Mouse (Mus musculus): Measurements from ENCODE around the gene Gak. TPM values are rescaled to one million over a fixed set of nuclear protein-coding genes. Genes with fewer than 3 reads are reported as not detected.

Gak gene
- polyA plus RNA-seq, 1 experiment from 2014 or later, result 58.2 TPM

DNA sequence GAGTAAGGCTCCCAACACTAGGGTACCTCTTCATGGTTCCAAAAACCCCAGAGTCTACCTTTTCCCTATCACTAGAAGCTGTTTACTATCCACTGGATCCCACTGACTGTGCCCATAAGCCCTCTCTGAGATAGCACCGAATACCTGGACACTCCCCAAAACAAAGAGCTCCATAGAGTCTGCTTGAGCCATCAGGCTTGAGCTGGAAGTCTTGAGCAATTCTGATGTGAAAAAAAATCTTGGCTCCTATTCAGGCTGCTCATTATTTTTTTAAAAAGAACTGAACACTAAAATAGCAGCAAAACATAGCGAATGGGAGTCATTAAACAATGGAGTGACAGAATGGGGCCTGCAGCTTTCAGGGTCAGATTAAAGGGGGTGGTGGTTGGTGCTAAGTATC lies 62.5 kb downstream of the Gak start:
- 87% methylated on average over 2 of the region's 2 CpGs for WGBS
- Histone ChIP-seq H3K36me3 (ENCODE audit: control insufficient read depth, insufficient read depth) (peaks cover 30% of the 10 kb centered on the region), H3K9ac (replicated peaks; ENCODE audit: low read depth, low read length) (no peak overlapping the region), H3K27me3 (replicated peaks; ENCODE audit: control insufficient read depth, insufficient read depth, low read length) (no peaks in the 10 kb centered on the region), H3K4me1 (replicated peaks; ENCODE audit: control insufficient read depth, insufficient read depth, low read length) (no peaks in the 10 kb centered on the region), H3K4me3 (replicated peaks; ENCODE audit: low read length) (no peak overlapping the region), H3K4me2 (ENCODE audit: low read length) (no peak overlapping the region), H3K27ac (ENCODE audit: low read length) (no peak overlapping the region), H3K9me3 (ENCODE audit: control insufficient read depth, low read length) (no peaks in the 10 kb centered on the region)
- ATAC-seq, result no peak

DNA sequence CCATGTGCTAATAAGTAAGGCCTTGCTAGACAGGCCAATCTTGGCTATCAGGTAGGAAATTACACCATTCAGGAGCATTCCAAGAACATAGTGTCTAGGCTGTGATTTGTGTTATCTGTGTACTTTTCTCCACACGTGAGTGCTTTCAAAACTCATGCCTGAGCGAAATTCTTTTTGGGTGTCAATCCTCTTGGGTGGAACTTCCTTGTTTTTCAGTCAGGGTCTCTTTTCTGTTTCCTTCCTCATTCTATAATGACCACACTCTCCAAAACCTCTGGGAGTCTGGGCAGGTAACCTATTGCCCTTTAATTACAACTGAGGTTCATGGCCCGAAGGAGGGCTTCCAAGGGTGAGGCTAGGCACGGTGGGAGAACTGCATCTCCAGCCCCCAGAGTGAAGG lies 63.0 kb downstream of the Gak start:
- WGBS, result 93% methylated on average over 4 of the region's 4 CpGs

DNA sequence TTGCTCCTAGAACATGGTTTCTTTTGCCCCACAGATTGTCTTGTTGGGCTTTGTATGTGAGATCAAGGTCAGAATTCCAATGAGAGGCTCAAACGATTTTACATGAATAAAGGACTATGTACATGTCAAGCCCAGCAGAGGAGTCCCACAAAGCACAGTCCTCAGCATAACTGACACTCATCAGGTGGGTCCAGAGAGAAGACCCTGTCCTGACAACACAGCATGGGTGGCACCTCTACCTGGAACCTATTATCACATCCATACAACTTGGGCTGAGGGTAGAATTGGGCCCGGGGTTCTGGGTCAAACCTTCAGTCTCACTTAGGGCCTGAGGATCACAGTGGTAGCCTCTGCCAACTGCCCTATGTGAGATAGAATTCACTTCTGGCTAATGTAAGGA lies 64.2 kb downstream of the Gak start:
- Histone ChIP-seq H3K9me3 (ENCODE audit: control insufficient read depth, low read length) (no peaks in the 10 kb centered on the region), H3K36me3 (ENCODE audit: control insufficient read depth, insufficient read depth) (peaks cover 25% of the 10 kb centered on the region), H3K4me2 (ENCODE audit: low read length) (no peak overlapping the region), H3K9ac (replicated peaks; ENCODE audit: low read depth, low read length) (no peak overlapping the region), H3K4me3 (replicated peaks; ENCODE audit: low read length) (no peak overlapping the region), H3K4me1 (replicated peaks; ENCODE audit: control insufficient read depth, insufficient read depth, low read length) (no peaks in the 10 kb centered on the region), H3K27ac (ENCODE audit: low read length) (no peak overlapping the region), H3K27me3 (replicated peaks; ENCODE audit: control insufficient read depth, insufficient read depth, low read length) (no peaks in the 10 kb centered on the region)
- WGBS, result 89% methylated on average over 2 of the region's 2 CpGs
- no peak for ATAC-seq

More for the DNA sequence above, 63.0 kb downstream of the Gak start:
- Histone ChIP-seq H3K4me2 (ENCODE audit: low read length) (no peak overlapping the region), H3K9ac (replicated peaks; ENCODE audit: low read depth, low read length) (no peak overlapping the region), H3K4me1 (replicated peaks; ENCODE audit: control insufficient read depth, insufficient read depth, low read length) (no peaks in the 10 kb centered on the region), H3K27ac (ENCODE audit: low read length) (no peak overlapping the region), H3K9me3 (ENCODE audit: control insufficient read depth, low read length) (no peaks in the 10 kb centered on the region), H3K36me3 (ENCODE audit: control insufficient read depth, insufficient read depth) (peaks cover 29% of the 10 kb centered on the region), H3K27me3 (replicated peaks; ENCODE audit: control insufficient read depth, insufficient read depth, low read length) (no peaks in the 10 kb centered on the region), H3K4me3 (replicated peaks; ENCODE audit: low read length) (no peak overlapping the region)
- no peak for ATAC-seq

DNA sequence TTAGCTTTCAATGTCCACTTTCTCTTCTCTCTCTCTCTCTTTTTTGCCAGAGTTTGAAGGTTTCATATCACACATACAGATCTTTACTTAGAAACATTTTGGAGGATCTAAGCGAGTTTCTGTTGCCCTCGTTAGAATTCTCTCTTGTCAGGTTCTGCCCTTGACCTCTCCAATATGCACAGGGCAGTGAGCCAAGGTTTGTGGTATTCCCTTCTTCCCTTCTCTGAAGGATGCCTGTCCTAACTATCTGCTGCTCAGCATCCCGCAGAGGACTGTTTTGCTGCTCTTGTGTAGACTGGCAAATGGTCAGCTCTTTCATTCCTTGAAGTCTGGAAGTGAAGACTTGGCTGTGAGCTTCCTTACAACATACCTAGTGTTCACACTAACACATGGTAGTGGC lies 65.2 kb downstream of the Gak start:
- 83% methylated on average over 3 of the region's 3 CpGs for WGBS
- no peak for ATAC-seq
- no peak overlapping the region for H3K4me2 ChIP-seq (ENCODE audit: low read length)

DNA sequence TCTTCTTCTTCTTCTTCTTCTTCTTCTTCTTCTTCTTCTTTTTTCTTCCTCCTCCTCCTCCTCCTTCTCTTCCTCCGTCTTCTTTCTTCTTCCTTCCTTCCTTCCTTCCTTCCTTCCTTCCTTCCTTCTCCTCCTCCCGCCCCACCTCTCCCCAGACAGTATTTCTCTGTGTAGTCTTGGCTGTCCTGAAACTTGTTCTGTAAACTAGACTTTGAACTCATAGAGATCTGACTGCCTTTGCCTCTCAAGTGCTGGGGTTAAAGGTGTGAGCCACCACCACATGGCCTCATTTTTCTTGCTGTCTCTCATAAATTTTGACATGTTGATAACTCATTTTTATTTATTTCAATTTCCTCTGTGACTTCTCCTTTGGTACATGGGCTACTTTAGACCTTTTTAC lies 67.1 kb downstream of the Gak start:
- H3K4me1 ChIP-seq (replicated peaks; ENCODE audit: control insufficient read depth, insufficient read depth, low read length), result no peaks in the 10 kb centered on the region
- H3K4me3 ChIP-seq (replicated peaks; ENCODE audit: low read length), result no peak overlapping the region
- no peaks in the 10 kb centered on the region for H3K9me3 ChIP-seq (ENCODE audit: control insufficient read depth, low read length)
- no peak overlapping the region for H3K27ac ChIP-seq (ENCODE audit: low read length)
- no peak overlapping the region for H3K4me2 ChIP-seq (ENCODE audit: low read length)
- H3K36me3 ChIP-seq (ENCODE audit: control insufficient read depth, insufficient read depth), result no peaks in the 10 kb centered on the region
- WGBS, result 100% methylated on average over 2 of the region's 2 CpGs
- no peak overlapping the region for H3K9ac ChIP-seq (replicated peaks; ENCODE audit: low read depth, low read length)
- H3K27me3 ChIP-seq (replicated peaks; ENCODE audit: control insufficient read depth, insufficient read depth, low read length), result no peaks in the 10 kb centered on the region
- ATAC-seq, result no peak

More for the DNA sequence above, 65.2 kb downstream of the Gak start:
- no peaks in the 10 kb centered on the region for H3K4me1 ChIP-seq (replicated peaks; ENCODE audit: control insufficient read depth, insufficient read depth, low read length)
- H3K36me3 ChIP-seq (ENCODE audit: control insufficient read depth, insufficient read depth), result peaks cover 18% of the 10 kb centered on the region
- H3K27ac ChIP-seq (ENCODE audit: low read length), result no peak overlapping the region
- H3K27me3 ChIP-seq (replicated peaks; ENCODE audit: control insufficient read depth, insufficient read depth, low read length), result no peaks in the 10 kb centered on the region
- H3K4me3 ChIP-seq (replicated peaks; ENCODE audit: low read length), result no peak overlapping the region
- H3K9me3 ChIP-seq (ENCODE audit: control insufficient read depth, low read length), result no peaks in the 10 kb centered on the region
- no peak overlapping the region for H3K9ac ChIP-seq (replicated peaks; ENCODE audit: low read depth, low read length)

DNA sequence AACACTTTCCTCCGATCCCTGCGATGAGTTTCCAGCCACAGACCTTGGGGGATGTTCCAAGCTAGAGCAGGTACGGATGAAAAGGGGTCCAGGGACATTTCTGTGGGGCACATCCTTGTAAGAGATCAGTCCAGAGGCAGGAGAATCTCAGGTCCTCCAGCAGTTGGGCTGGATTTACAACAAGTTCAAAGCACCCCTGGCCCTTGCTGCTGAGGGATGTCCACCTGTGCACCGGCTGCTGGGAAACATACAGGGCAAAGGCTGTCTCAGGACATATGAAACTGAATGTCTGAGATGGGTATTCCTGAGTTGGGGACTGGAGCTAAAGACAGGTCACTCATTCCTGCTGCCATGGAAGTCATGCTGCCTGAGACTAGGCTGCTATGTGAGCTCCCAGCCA lies 72.6 kb downstream of the Gak start:
- no peaks in the 10 kb centered on the region for H3K36me3 ChIP-seq (ENCODE audit: control insufficient read depth, insufficient read depth)
- no peak overlapping the region for H3K4me2 ChIP-seq (ENCODE audit: low read length)

DNA sequence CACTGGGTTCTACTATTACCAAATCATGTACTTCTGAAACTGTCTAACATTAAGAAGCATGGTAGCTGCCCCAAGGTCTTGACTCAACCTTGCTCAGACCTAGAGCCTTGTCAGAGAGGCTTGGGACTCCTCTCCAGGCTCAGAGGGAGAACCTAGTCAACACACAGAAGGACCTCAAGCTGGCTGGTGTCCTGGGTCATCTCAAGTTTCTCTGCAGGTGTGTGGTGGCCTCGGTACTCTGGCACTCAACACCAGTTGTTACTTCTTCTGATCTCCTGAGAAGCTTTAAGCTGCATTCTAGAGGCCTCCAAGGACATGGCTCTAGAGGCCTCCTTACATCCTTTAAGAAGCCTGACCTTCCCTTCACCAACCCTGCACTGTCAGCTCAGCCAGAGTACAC lies 75.5 kb downstream of the Gak start:
- Histone ChIP-seq H3K27me3 (replicated peaks; ENCODE audit: control insufficient read depth, insufficient read depth, low read length) (peaks cover 7% of the 10 kb centered on the region; the same call in 1 of the 2 replicates), H3K9ac (replicated peaks; ENCODE audit: low read depth, low read length) (no peak overlapping the region), H3K36me3 (ENCODE audit: control insufficient read depth, insufficient read depth) (no peaks in the 10 kb centered on the region), H3K9me3 (ENCODE audit: control insufficient read depth, low read length) (no peaks in the 10 kb centered on the region), H3K4me3 (replicated peaks; ENCODE audit: low read length) (no peak overlapping the region), H3K27ac (ENCODE audit: low read length) (no peak overlapping the region), H3K4me2 (ENCODE audit: low read length) (no peak overlapping the region), H3K4me1 (replicated peaks; ENCODE audit: control insufficient read depth, insufficient read depth, low read length) (peaks cover 5% of the 10 kb centered on the region)
- WGBS, result 79% methylated on average over 1 of the region's 1 CpGs
- no peak for ATAC-seq

More for the DNA sequence above, 72.6 kb downstream of the Gak start:
- no peak overlapping the region for H3K9ac ChIP-seq (replicated peaks; ENCODE audit: low read depth, low read length)
- ATAC-seq, result no peak
- H3K27me3 ChIP-seq (replicated peaks; ENCODE audit: control insufficient read depth, insufficient read depth, low read length), result no peaks in the 10 kb centered on the region
- H3K4me1 ChIP-seq (replicated peaks; ENCODE audit: control insufficient read depth, insufficient read depth, low read length), result no peaks in the 10 kb centered on the region
- no peak overlapping the region for H3K27ac ChIP-seq (ENCODE audit: low read length)
- no peaks in the 10 kb centered on the region for H3K9me3 ChIP-seq (ENCODE audit: control insufficient read depth, low read length)
- WGBS, result 87% methylated on average over 4 of the region's 4 CpGs
- no peak overlapping the region for H3K4me3 ChIP-seq (replicated peaks; ENCODE audit: low read length)

DNA sequence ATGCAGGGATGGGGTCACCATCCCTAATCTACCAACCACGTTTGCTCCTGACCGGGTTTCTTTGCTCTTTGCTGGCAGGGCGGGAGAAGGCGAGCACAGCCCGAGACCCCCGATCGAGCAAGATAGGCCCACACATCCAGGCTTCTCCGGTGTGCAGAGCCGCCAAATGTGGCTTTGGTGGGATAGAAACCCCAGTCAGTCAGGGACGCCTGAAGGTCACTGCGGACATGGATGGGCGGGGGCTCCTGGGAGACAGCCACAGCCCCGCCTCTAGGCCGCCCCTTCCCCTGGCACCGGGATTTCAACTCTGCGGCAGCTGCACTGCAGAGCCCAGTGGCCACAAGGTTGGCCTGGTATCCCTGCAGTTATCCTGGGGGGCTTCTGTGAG lies 79.4 kb downstream of the Gak start:
- Histone ChIP-seq H3K9ac (replicated peaks; ENCODE audit: low read depth, low read length) (peak overlapping the region; percentile 82), H3K9me3 (ENCODE audit: control insufficient read depth, low read length) (no peaks in the 10 kb centered on the region), H3K27me3 (replicated peaks; ENCODE audit: control insufficient read depth, insufficient read depth, low read length) (peaks cover 7% of the 10 kb centered on the region; the same call in 1 of the 2 replicates), H3K4me3 (replicated peaks; ENCODE audit: low read length) (peak overlapping the region; percentile 65), H3K27ac (ENCODE audit: low read length) (peak overlapping the region; percentile 24; the same call in 1 of the 2 replicates), H3K4me1 (replicated peaks; ENCODE audit: control insufficient read depth, insufficient read depth, low read length) (peaks cover 10% of the 10 kb centered on the region), H3K36me3 (ENCODE audit: control insufficient read depth, insufficient read depth) (no peaks in the 10 kb centered on the region), H3K4me2 (ENCODE audit: low read length) (peak overlapping the region; percentile 84)
- 1% methylated on average over 16 of the region's 16 CpGs for WGBS
- ATAC-seq, result peak; percentile 66

DNA sequence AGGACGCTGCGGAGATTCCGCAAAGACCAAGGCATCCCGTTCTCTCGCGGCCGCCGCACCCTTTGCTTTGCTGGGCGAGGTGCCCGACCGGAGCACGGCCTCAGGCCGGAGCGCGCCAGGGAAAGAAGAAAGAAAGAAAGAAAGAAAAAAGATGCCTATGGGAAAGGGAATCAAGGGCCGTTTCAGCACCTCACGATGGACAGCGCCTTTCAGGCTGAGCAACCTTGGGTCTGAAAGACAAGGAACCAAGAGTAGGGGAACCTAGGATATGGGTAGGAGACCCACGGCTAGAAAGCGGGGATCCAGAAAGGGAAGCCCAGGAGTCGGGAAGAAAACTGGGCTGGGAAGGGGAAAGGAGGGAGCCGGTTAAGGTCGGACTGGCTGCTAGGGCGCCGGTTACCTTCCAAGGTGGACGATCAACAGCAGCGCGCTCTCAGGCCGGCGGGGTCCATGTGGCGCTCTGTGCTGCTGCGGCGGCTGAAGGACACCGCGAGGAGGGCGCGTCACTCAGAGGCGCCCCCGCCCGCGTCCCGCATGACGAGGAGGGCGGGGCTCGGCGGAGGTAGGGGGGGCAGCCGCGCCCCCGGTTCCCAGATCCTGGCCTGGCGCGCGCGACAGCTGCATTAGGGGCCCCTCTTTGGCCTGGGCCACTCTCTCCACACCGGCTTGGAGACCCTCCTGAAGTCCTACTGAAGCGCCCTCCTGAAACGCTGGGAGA lies 79.9 kb downstream of the Gak start, which contains the start of gene Cplx1:
Gene Cplx1, minus strand, starts transcription at position 536 of the 718 bp plus-strand sequence.
- under 1% methylated on average over 56 of the region's 56 CpGs for WGBS
- H3K9me3 ChIP-seq (ENCODE audit: control insufficient read depth, low read length), result no peaks in the 10 kb centered on the region
- peak within 1 kb of the TSS; percentile 24; the same call in 1 of the 2 replicates for H3K27ac ChIP-seq (ENCODE audit: low read length)
- peaks cover 10% of the 10 kb centered on the region for H3K4me1 ChIP-seq (replicated peaks; ENCODE audit: control insufficient read depth, insufficient read depth, low read length)
- H3K4me3 ChIP-seq (replicated peaks; ENCODE audit: low read length), result peak within 1 kb of the TSS; percentile 65
- H3K27me3 ChIP-seq (replicated peaks; ENCODE audit: control insufficient read depth, insufficient read depth, low read length), result peaks cover 7% of the 10 kb centered on the region; the same call in 1 of the 2 replicates
- peak; percentile 93 for ATAC-seq
- no peaks in the 10 kb centered on the region for H3K36me3 ChIP-seq (ENCODE audit: control insufficient read depth, insufficient read depth)
- H3K9ac ChIP-seq (replicated peaks; ENCODE audit: low read depth, low read length), result peak within 1 kb of the TSS; percentile 82
- H3K4me2 ChIP-seq (ENCODE audit: low read length), result peak within 1 kb of the TSS; percentile 84
